Mouse (Mus musculus) liver, embryonic 16.5 days (tissue): ENCODE data around the gene Apobec4. TPM values are rescaled to one million over a fixed set of nuclear protein-coding genes. Genes with fewer than 3 reads are reported as not detected.
A peak's percentile ranks its signal among the peaks of the same experiment; 100 is the strongest.
"Not testable (repeated sequence)": the region's sequence is repeated elsewhere in the genome, so short reads cannot be mapped to it uniquely, and the experiment has no call there.

Source experiments
- ATAC-seq: fragments of 200-750 bp; cut with Nextera tagmentation; 2 replicates; pipeline ENCODE4 v1.8.0; 2017; ENCODE audit warnings: low read depth, mild to moderate bottlenecking, moderate number of reproducible peaks, moderate library complexity
- H3K27ac ChIP-seq: fragments of 300-500 bp; sonication (generic); 2 replicates; pipeline ENCODE4 v1.5.1; 2014; ENCODE audit warnings: mild to moderate bottlenecking, low read length
- H3K27me3 ChIP-seq: fragments of 300-500 bp; sonication (generic); 2 replicates; pipeline ENCODE4 v1.6.1; 2014; ENCODE audit warnings: low read depth, low read length, mixed read lengths; ENCODE audit not compliant: control insufficient read depth, insufficient read depth
- H3K36me3 ChIP-seq: fragments of 300-500 bp; sonication (generic); 2 replicates; pipeline ENCODE4 v1.6.1; 2014; ENCODE audit warnings: mild to moderate bottlenecking; ENCODE audit not compliant: control insufficient read depth, insufficient read depth
- H3K4me1 ChIP-seq: fragments of 300-500 bp; sonication (generic); 2 replicates; pipeline ENCODE4 v1.6.1; 2014; ENCODE audit warnings: low read depth, low read length, mixed read lengths; ENCODE audit not compliant: control insufficient read depth
- H3K4me2 ChIP-seq: fragments of 300-500 bp; sonication (generic); 2 replicates; pipeline ENCODE4 v1.6.1; 2014; ENCODE audit warnings: low read depth, low read length, mixed read lengths
- H3K4me3 ChIP-seq: fragments of 300-500 bp; sonication (generic); 2 replicates; pipeline ENCODE4 v1.5.1; 2014; ENCODE audit warnings: low read depth, mild to moderate bottlenecking, low read length
- H3K9ac ChIP-seq: fragments of 300-500 bp; sonication (generic); 2 replicates; pipeline ENCODE4 v1.6.1; 2014; ENCODE audit warnings: low read depth, low read length
- H3K9me3 ChIP-seq: fragments of 300-500 bp; sonication (generic); replicated peaks from 2 replicates; pipeline ENCODE4 v1.6.1; 2016; ENCODE audit warnings: low read length; ENCODE audit not compliant: control insufficient read depth
- WGBS: fragments of 180-500 bp; shearing (Covaris S2); extraction: QIAGEN DNeasy Blood & Tissue Kit; methylation state at CpG from one replicate; pipeline ENCODE4 v1.1.7; 2014; ENCODE audit not compliant: insufficient replicate concordance; 5-methylcytosine and 5-hydroxymethylcytosine counted together
- polyA plus RNA-seq: library from polyadenylated mRNA; unstranded; fragments of >200 nt; fragmentation: Nextera tagmentation; extraction: Ambion mirVana; gene quantifications from 2 replicates; pipeline ENCODE4 v1.2.1, GENCODE M21; 2015

The Apobec4 gene
- polyA plus RNA-seq, 1 experiment from 2014 or later = not detected

DNA sequence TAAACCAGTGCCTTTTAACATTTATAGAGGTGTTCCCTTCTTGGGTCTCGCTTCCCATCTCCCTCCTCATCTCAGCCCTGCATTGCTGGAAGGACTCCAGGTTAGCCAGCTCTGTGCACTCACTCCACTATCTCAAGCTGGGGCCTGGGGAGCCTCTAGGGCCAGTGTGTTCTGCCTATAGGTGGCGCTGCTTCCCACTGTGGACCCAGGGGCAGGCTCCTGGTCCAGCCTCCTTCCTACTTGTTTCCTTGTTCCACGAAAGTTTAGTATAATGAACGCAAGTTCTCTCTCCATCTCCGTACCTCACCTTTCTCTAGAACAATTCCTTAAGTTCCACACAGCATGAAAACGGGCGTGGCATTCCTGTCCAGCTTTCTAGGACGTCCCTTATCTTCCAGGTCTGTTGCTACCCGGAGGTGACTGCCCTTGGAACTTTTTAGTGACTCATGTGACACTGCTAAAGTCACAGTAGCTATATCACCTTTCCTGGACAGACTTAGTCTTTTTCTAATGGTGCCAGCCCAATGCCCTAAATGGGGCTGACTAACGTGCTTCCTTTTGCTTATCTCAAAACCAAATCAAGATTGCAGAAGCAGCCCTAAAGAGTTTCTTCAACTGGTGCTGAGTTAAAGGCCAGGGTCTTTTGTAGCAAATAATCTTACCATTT, 28.9 kb downstream of the Apobec4 start:
- Histone ChIP-seq H3K27me3 (no peaks in the 10 kb centered on the region), H3K36me3 (peaks cover 6% of the 10 kb centered on the region), H3K4me1 (no peaks in the 10 kb centered on the region), H3K4me2 (peak overlapping the region; percentile 11; the same call in 1 of the 2 replicates), H3K9ac (no peak overlapping the region), H3K9me3 (no peaks in the 10 kb centered on the region), H3K4me3 (no peak overlapping the region), H3K27ac (no peak overlapping the region)
- peak; percentile 66 for ATAC-seq
- WGBS = 20% methylated on average over 10 of the region's 10 CpGs

DNA sequence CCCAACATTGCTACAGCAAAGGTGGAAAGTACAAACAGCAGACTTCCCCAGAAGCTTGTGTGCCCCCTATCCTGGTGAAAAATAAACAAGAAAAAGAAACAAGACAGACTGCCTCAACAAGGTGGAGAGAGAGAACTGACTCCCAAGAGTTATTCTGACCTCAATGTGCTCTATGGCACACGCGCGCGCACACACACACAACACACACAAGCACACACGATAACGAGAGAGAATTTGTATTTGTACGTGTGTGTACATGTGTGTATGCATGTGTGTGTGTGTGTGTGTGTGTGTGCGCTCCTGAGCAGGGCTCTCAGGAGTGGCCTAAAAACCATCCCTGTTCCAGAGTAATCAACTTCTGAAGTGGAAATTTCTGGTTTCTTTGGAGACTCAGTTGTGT, 34.3 kb downstream of the Apobec4 start:
- Histone ChIP-seq H3K27me3 (no peaks in the 10 kb centered on the region), H3K4me3 (no peak overlapping the region), H3K9me3 (no peaks in the 10 kb centered on the region), H3K36me3 (no peaks in the 10 kb centered on the region), H3K4me2 (no peak overlapping the region), H3K4me1 (no peaks in the 10 kb centered on the region; the same call in 1 of the 2 replicates), H3K9ac (no peak overlapping the region), H3K27ac (no peak overlapping the region)
- no peak for ATAC-seq
- 89% methylated on average over 8 of the region's 8 CpGs for WGBS

DNA sequence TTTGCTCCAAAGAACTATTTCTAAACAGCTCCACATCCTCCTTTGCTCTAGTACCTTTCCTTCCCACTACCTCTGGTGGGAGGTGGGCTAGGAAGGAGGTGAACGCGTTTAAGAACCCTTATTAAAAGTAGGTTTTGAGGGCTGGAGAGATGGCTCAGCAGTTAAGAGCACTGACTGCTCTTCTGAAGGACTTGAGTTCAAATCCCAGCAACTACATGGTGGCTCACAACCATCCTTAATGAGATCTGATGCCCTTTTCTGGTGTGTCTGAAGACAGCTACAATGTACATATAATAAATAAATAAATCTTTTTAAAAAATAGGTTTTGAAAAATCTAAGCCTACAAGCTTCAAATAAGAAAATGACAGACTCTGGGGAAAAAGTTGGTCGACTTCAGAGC, 35.1 kb downstream of the Apobec4 start:
- H3K4me1 ChIP-seq, H3K9me3 ChIP-seq, H3K4me2 ChIP-seq, ATAC-seq, H3K4me3 ChIP-seq, H3K27me3 ChIP-seq, H3K36me3 ChIP-seq, H3K27ac ChIP-seq, H3K9ac ChIP-seq: not testable (repeated sequence)
- WGBS = 62% methylated on average over 3 of the region's 3 CpGs

DNA sequence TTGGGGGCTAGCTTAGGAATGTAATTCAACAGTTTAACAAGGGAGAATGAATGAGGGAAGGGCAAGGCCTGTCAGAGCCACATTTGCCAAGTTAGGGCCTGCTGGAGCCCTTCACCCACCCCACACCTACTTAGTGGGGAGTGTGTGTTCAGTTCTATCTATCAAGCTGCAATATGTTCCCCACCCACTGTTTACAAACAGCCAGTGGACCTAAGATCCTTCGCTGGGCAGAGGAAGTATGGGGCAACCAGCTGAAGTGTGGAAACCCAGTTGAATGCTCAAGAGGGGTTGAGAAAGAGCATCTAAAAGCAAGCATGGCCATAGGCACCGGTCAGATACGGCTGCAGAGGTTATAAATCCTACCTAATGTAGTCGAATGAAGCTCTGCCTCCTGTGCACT, 36.6 kb downstream of the Apobec4 start:
- no peak for ATAC-seq
- Histone ChIP-seq H3K27ac (no peak overlapping the region; the same call in 1 of the 2 replicates), H3K4me2 (no peak overlapping the region), H3K36me3 (no peaks in the 10 kb centered on the region), H3K27me3 (no peaks in the 10 kb centered on the region), H3K4me3 (no peak overlapping the region), H3K9ac (no peak overlapping the region), H3K4me1 (no peaks in the 10 kb centered on the region; the same call in 1 of the 2 replicates), H3K9me3 (no peaks in the 10 kb centered on the region)
- 53% methylated on average over 4 of the region's 4 CpGs for WGBS

DNA sequence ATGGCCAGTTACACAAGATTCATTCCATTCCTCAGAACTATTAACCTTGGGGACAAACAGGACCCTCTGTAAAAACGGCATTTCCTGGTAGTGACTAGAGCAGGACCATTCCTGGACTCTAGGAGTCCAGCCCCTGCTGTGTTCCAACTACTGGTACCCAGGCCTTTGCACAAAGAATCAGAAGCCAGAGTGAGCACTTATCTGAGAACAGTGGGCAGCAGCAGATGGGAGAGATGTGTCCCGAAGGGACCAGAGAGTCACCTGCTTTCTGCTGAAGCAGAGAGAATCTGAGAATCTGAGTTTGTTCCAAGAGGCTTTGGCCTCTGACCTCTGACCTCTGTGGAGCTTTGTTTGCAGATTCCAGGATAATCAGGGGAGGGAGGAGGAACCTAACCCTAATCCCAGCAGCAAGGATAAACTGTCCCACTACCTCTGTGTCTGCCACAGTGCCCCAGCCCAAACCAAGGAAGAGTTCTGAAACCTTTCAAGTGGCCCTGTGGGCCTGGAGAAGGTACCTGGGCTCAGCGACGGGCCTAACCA, 37.8 kb downstream of the Apobec4 start:
- Histone ChIP-seq H3K9me3 (no peaks in the 10 kb centered on the region), H3K9ac (no peak overlapping the region), H3K4me3 (no peak overlapping the region), H3K27ac (no peak overlapping the region), H3K4me2 (no peak overlapping the region), H3K27me3 (no peaks in the 10 kb centered on the region), H3K4me1 (no peaks in the 10 kb centered on the region; the same call in 1 of the 2 replicates), H3K36me3 (no peaks in the 10 kb centered on the region)
- WGBS = 46% methylated on average over 4 of the region's 4 CpGs
- no peak for ATAC-seq

DNA sequence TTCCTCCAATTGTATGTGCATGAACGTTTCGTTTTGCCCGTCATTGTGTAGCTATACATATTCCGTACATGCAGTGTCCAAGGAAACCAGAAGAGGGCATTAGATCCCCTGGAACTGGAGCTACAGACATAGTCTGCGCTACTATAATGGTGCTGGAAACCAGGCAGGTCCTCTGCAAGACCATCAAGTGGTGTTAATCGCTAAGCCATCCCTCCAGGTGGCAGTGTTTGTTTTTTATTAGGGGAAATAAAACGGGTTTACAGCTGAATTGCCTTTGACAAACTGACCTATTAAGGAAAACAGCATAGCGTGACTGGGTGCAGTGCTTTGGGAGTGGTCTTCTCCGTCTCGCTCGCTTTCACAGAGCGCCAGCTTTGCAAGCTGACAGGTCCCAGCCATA, 39.9 kb downstream of the Apobec4 start:
- no peak overlapping the region for H3K27ac ChIP-seq
- no peak overlapping the region for H3K4me3 ChIP-seq
- ATAC-seq = no peak
- no peaks in the 10 kb centered on the region for H3K9me3 ChIP-seq
- no peak overlapping the region for H3K9ac ChIP-seq
- H3K27me3 ChIP-seq = no peaks in the 10 kb centered on the region
- no peaks in the 10 kb centered on the region for H3K36me3 ChIP-seq
- 17% methylated on average over 12 of the region's 12 CpGs for WGBS
- no peaks in the 10 kb centered on the region; the same call in 1 of the 2 replicates for H3K4me1 ChIP-seq
- no peak overlapping the region for H3K4me2 ChIP-seq

DNA sequence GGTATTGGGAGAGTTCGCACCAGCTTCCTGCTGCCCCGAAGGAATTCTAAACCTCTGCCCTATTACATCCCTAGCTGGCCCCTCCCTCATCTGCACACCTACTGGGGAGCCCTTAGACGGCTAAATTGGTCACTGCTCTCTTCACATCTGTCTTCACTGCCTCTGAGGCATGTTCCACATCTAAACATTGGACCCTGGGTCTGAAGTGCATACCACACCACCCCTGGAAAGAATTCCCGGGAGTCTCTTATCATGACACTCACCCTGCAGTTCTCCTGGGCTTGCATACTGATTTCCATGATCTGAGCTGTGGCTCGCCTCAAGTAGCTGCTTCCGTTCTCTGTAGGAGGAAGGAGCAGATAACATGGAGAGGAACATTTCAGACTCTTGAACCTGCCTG, 40.5 kb downstream of the Apobec4 start:
- H3K4me2 ChIP-seq = no peak overlapping the region
- no peaks in the 10 kb centered on the region for H3K9me3 ChIP-seq
- 14% methylated on average over 6 of the region's 6 CpGs for WGBS
- H3K36me3 ChIP-seq = no peaks in the 10 kb centered on the region
- H3K4me3 ChIP-seq = no peak overlapping the region
- no peak overlapping the region for H3K9ac ChIP-seq
- no peaks in the 10 kb centered on the region for H3K27me3 ChIP-seq
- no peak for ATAC-seq
- H3K4me1 ChIP-seq = no peaks in the 10 kb centered on the region; the same call in none of the 2 replicates
- H3K27ac ChIP-seq = no peak overlapping the region

DNA sequence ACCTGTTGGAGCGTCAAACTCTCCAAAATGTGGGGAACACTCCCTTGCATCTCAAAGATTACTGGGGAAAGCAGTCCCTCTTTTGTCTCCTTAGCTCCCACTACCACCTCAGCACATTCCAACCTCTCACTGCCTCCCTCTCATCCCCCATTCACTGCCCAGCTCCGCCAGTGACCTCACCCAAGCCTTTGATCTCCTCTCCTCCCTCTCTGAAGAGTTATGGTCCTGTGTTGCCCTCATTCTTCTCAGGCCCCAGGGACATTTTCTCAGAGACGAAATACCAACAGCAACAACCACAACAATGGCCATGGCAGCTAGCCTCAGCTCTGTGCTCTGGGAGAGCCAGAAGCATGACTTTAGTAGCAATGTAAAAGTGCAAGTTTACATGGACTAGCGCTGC, 40.9 kb downstream of the Apobec4 start:
- Histone ChIP-seq H3K4me1 (no peaks in the 10 kb centered on the region; the same call in none of the 2 replicates), H3K9ac (no peak overlapping the region), H3K4me2 (no peak overlapping the region), H3K36me3 (no peaks in the 10 kb centered on the region), H3K9me3 (no peaks in the 10 kb centered on the region), H3K4me3 (no peak overlapping the region), H3K27ac (no peak overlapping the region), H3K27me3 (no peaks in the 10 kb centered on the region)
- 49% methylated on average over 4 of the region's 4 CpGs for WGBS
- no peak for ATAC-seq

DNA sequence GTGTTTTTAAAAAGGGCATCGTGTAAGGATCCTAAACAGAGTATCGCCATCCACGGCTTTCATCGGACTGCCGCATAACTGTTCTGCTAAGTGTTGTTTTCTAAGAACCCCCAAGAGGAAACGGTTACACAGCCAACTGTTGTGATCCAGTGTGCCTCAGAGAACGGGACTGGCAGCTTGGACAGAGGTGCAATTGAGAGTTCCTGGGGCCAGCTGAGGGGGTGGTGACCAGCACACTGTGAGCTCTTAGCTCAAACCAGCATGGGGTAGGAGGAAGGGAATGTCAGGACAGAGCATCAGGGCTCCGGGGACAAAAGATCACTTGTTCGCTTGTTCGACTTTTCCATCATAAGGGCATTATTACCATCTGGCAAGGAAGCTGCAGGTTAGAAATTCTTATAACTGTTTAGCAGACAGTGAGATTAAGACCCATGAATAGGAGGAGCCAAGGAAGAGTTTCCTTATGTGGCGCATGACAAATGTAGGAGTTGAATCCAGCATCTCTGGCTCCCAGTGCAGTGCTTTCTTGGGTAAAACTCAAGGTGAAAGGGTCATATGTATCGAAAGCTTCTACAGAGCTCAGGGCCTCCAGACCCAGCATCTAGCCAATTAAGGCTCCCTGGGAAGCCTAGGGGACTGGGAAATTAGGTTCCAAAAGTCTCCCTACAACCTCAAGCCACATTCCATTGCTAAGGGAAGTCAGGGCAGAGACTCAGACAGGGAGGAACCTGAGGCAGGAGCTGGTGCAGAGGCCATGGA, 42.6 kb downstream of the Apobec4 start:
- H3K27me3 ChIP-seq = no peaks in the 10 kb centered on the region
- no peaks in the 10 kb centered on the region for H3K9me3 ChIP-seq
- WGBS = 77% methylated on average over 12 of the region's 12 CpGs
- no peaks in the 10 kb centered on the region; the same call in none of the 2 replicates for H3K4me1 ChIP-seq
- H3K27ac ChIP-seq = no peak overlapping the region
- no peak overlapping the region for H3K4me3 ChIP-seq
- H3K36me3 ChIP-seq = no peaks in the 10 kb centered on the region
- no peak overlapping the region for H3K4me2 ChIP-seq
- no peak overlapping the region for H3K9ac ChIP-seq
- ATAC-seq = no peak
